Mouse (Mus musculus): ENCODE measurements around the gene Iglon5. TPM values are rescaled to one million over a fixed set of nuclear protein-coding genes. Genes with fewer than 3 reads are reported as not detected.

The Iglon5 gene
- polyA plus RNA-seq, 1 experiment from 2014 or later = 2.2 TPM

GRCm38 (mm10) chr7:43490182-43490584, 308 bp upstream of the Iglon5 start:
- Histone ChIP-seq H3K27ac (peak overlapping the region; percentile 93), H3K9me3 (no peaks in the 10 kb centered on the region), H3K4me1 (replicated peaks) (peaks cover 24% of the 10 kb centered on the region), H3K4me3 (peak overlapping the region; percentile 76), H3K36me3 (no peaks in the 10 kb centered on the region), H3K27me3 (ENCODE audit: insufficient read depth, poor library complexity, severe bottlenecking) (peaks cover 13% of the 10 kb centered on the region; the same call in 1 of the 2 replicates)
- peak; percentile 86 for DNase-seq (ENCODE audit: low spot score)
- WGBS = under 1% methylated on average over 12 of the region's 13 CpGs

DNA sequence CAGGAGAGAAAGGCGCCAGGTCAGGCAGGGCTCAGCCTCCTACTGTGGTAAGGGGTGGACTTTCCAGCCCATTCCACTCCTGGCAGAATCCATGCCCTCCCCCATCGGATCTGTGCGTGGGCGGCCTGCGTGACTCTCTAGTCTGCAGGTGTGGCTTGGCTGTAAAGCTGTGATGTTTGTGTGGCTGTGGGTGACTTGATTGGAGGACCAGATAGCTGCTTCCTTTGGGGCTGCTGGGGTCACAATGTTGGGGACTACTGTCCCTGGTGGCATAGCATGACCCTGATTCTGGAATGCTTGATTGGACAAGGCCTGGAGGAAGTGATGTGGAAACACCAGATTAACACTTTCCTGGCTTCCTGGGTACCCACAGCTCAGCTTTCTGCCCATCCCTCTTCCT, 1.2 kb downstream of the Iglon5 start:
- Histone ChIP-seq H3K36me3 (no peaks in the 10 kb centered on the region), H3K27ac (no peak overlapping the region), H3K4me3 (peak overlapping the region; percentile 76; the same call in 1 of the 2 replicates), H3K9me3 (no peaks in the 10 kb centered on the region), H3K4me1 (replicated peaks) (peaks cover 24% of the 10 kb centered on the region), H3K27me3 (ENCODE audit: insufficient read depth, poor library complexity, severe bottlenecking) (peaks cover 13% of the 10 kb centered on the region; the same call in 1 of the 2 replicates)
- DNase-seq (ENCODE audit: low spot score) = no peak
- 48% methylated on average over 5 of the region's 5 CpGs for WGBS

- Histone ChIP-seq H3K4me3 (no peak overlapping the region), H3K9me3 (no peaks in the 10 kb centered on the region), H3K27me3 (ENCODE audit: insufficient read depth, poor library complexity, severe bottlenecking) (peaks cover 16% of the 10 kb centered on the region), H3K27ac (no peak overlapping the region), H3K4me1 (replicated peaks) (peaks cover 11% of the 10 kb centered on the region), H3K36me3 (0 out of 2 replicates have a peak, but pooled peaks cover 5% of the 10 kb centered on the region)
- WGBS = 16% methylated on average over 10 of the region's 10 CpGs
- DNase-seq (ENCODE audit: low spot score) = no peak
Observed at GRCm38 (mm10) chr7:43483236-43483635, 6.6 kb downstream of the Iglon5 start.

- Histone ChIP-seq H3K4me1 (replicated peaks) (peaks cover 11% of the 10 kb centered on the region), H3K9me3 (no peaks in the 10 kb centered on the region), H3K27ac (no peak overlapping the region), H3K4me3 (no peak overlapping the region), H3K27me3 (ENCODE audit: insufficient read depth, poor library complexity, severe bottlenecking) (peaks cover 26% of the 10 kb centered on the region), H3K36me3 (0 out of 2 replicates have a peak, but pooled peaks cover 5% of the 10 kb centered on the region)
- 72% methylated on average over 8 of the region's 8 CpGs for WGBS
- DNase-seq (ENCODE audit: low spot score) = no peak
Observed at GRCm38 (mm10) chr7:43482090-43482716, 7.7 kb downstream of the Iglon5 start.

- Histone ChIP-seq H3K9me3 (no peaks in the 10 kb centered on the region), H3K4me1 (replicated peaks) (peaks cover 19% of the 10 kb centered on the region), H3K36me3 (0 out of 2 replicates have a peak, but pooled peaks cover 5% of the 10 kb centered on the region), H3K27me3 (ENCODE audit: insufficient read depth, poor library complexity, severe bottlenecking) (peaks cover 36% of the 10 kb centered on the region), H3K27ac (no peak overlapping the region), H3K4me3 (no peak overlapping the region)
- 68% methylated on average over 3 of the region's 3 CpGs for WGBS
- DNase-seq (ENCODE audit: low spot score) = no peak
Observed at GRCm38 (mm10) chr7:43481191-43481590, 8.7 kb downstream of the Iglon5 start.

- peaks cover 21% of the 10 kb centered on the region for H3K4me1 ChIP-seq (replicated peaks)
- peaks cover 5% of the 10 kb centered on the region; the same call in 1 of the 2 replicates for H3K36me3 ChIP-seq
- H3K9me3 ChIP-seq = no peaks in the 10 kb centered on the region
- H3K27ac ChIP-seq = no peak overlapping the region
- DNase-seq (ENCODE audit: low spot score) = no peak
- WGBS = 2% methylated on average over 13 of the region's 13 CpGs
- H3K27me3 ChIP-seq (ENCODE audit: insufficient read depth, poor library complexity, severe bottlenecking) = peaks cover 56% of the 10 kb centered on the region
- peak overlapping the region; percentile 25 for H3K4me3 ChIP-seq
Observed at GRCm38 (mm10) chr7:43476376-43476775, 13.5 kb downstream of the Iglon5 start.

- Histone ChIP-seq H3K4me1 (replicated peaks) (peaks cover 21% of the 10 kb centered on the region), H3K27ac (no peak overlapping the region), H3K9me3 (no peaks in the 10 kb centered on the region), H3K27me3 (ENCODE audit: insufficient read depth, poor library complexity, severe bottlenecking) (peaks cover 56% of the 10 kb centered on the region), H3K36me3 (peaks cover 5% of the 10 kb centered on the region; the same call in 1 of the 2 replicates), H3K4me3 (no peak overlapping the region)
- DNase-seq (ENCODE audit: low spot score) = no peak
- WGBS = 9% methylated on average over 23 of the region's 23 CpGs
Observed at GRCm38 (mm10) chr7:43475706-43476105, 14.2 kb downstream of the Iglon5 start.

DNA sequence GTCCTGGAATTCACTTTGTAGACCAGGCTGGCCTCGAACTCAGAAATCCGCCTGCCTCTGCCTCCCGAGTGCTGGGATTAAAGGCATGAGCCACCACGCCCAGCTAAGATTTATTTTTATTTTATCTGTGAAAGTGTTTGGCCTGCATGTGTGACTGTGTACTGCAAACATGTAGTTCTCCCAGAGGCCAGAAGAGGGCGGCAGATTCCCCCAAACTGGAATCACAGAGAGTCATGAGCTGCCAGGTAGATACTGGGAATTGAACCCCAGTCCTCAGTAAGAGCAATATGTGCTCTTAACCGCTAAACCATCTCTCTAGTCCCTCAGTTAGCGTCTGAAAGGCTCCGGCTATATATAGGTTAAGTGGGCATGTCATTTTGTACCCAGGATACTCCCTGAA, 19.5 kb downstream of the Iglon5 start:
- peaks cover 14% of the 10 kb centered on the region for H3K4me1 ChIP-seq (replicated peaks)
- 41% methylated on average over 8 of the region's 8 CpGs for WGBS
- no peak overlapping the region for H3K27ac ChIP-seq
- H3K9me3 ChIP-seq = no peaks in the 10 kb centered on the region
- H3K27me3 ChIP-seq (ENCODE audit: insufficient read depth, poor library complexity, severe bottlenecking) = peaks cover 25% of the 10 kb centered on the region
- H3K4me3 ChIP-seq = no peak overlapping the region
- DNase-seq (ENCODE audit: low spot score) = peak; percentile 66
- no peaks in the 10 kb centered on the region; the same call in 1 of the 2 replicates for H3K36me3 ChIP-seq

DNA sequence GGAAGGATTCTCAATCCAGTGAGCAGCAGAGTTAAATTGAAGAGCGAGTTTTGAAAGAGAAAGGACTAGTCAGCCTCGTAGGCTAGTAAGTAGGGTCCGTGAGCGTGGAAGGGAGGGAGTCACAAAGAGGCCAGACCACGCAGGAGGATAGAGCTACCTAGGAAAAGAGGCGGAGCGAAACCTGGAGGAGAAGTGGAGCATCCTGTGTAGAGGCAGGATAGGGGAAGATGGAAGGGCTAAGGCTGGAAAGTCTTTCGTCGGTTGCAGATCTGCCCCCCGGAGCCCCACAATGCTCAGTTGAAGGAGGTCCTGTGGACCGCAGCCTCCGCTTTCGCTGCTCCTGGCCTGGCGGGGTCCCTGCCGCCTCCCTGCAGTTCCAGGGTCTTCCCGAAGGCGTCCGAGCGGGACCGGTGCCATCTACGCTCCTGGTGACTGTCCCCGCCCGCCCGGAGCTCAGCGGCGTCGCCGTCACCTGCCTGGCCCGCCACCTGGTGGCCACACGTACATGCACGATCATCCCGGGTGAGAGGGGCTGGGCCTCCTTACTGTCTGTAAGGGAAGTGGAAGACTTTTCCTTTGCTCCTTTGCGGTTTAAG, 23.7 kb downstream of the Iglon5 start:
- Histone ChIP-seq H3K27me3 (ENCODE audit: insufficient read depth, poor library complexity, severe bottlenecking) (peaks cover 46% of the 10 kb centered on the region), H3K4me1 (replicated peaks) (peaks cover 19% of the 10 kb centered on the region), H3K4me3 (peak overlapping the region; percentile 61), H3K9me3 (no peaks in the 10 kb centered on the region), H3K36me3 (no peaks in the 10 kb centered on the region), H3K27ac (peak overlapping the region; percentile 46; the same call in 1 of the 2 replicates)
- WGBS = 1% methylated on average over 33 of the region's 33 CpGs
- DNase-seq (ENCODE audit: low spot score) = peak; percentile 82

- peaks cover 19% of the 10 kb centered on the region for H3K4me1 ChIP-seq (replicated peaks)
- peak; percentile 84 for DNase-seq (ENCODE audit: low spot score)
- under 1% methylated on average over 33 of the region's 33 CpGs for WGBS
- peaks cover 46% of the 10 kb centered on the region for H3K27me3 ChIP-seq (ENCODE audit: insufficient read depth, poor library complexity, severe bottlenecking)
- H3K36me3 ChIP-seq = no peaks in the 10 kb centered on the region
- H3K9me3 ChIP-seq = no peaks in the 10 kb centered on the region
- peak overlapping the region; percentile 67; the same call in 1 of the 2 replicates for H3K27ac ChIP-seq
- H3K4me3 ChIP-seq = peak overlapping the region; percentile 61
Observed at GRCm38 (mm10) chr7:43465344-43466098, 24.4 kb downstream of the Iglon5 start.

DNA sequence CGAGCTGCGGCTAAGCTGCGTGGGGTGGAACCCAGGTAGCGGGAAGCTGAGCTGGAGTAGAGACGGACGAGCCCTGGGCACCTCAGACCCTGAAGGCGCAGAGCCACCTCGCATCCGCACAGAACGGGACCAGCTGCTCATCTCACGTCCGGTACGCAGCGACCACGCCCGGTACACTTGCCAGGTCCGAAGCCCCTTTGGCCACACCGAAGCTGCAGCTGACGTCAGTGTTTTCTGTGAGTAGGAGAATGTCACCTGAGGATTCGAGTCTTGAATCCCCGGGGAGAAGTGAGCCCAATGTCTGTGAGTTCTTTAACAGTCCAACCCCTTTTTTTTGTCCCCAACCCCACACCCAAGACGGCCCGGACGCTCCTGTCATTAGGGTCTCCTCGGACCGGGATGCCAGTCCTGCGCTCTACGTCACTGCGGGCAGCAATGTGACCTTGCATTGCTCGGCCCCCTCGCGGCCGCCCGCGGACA, 25.0 kb downstream of the Iglon5 start:
- Histone ChIP-seq H3K27ac (peak overlapping the region; percentile 67; the same call in 1 of the 2 replicates), H3K9me3 (no peaks in the 10 kb centered on the region), H3K4me1 (replicated peaks) (peaks cover 19% of the 10 kb centered on the region), H3K27me3 (ENCODE audit: insufficient read depth, poor library complexity, severe bottlenecking) (peaks cover 46% of the 10 kb centered on the region), H3K4me3 (peak overlapping the region; percentile 61), H3K36me3 (no peaks in the 10 kb centered on the region)
- 10% methylated on average over 35 of the region's 35 CpGs for WGBS
- DNase-seq (ENCODE audit: low spot score) = no peak

- no peak for DNase-seq (ENCODE audit: low spot score)
- 82% methylated on average over 7 of the region's 7 CpGs for WGBS
Observed at GRCm38 (mm10) chr7:43463976-43464375, 25.9 kb downstream of the Iglon5 start.

More at GRCm38 (mm10) chr7:43463976-43464375, 25.9 kb downstream of the Iglon5 start:
- Histone ChIP-seq H3K9me3 (no peaks in the 10 kb centered on the region), H3K27ac (no peak overlapping the region), H3K36me3 (no peaks in the 10 kb centered on the region), H3K4me1 (replicated peaks) (peaks cover 19% of the 10 kb centered on the region), H3K4me3 (no peak overlapping the region), H3K27me3 (ENCODE audit: insufficient read depth, poor library complexity, severe bottlenecking) (peaks cover 46% of the 10 kb centered on the region)
